Mouse (Mus musculus) kidney, postnatal 10 days (tissue): ENCODE measurements around the gene Abo.
"Not testable (repeated sequence)": the region's sequence is repeated elsewhere in the genome, so short reads cannot be mapped to it uniquely, and the experiment has no call there.

Source experiments
- DNase-seq: peaks from one replicate; pipeline ENCODE4 v3.0.0; 2021; ENCODE audit warnings: mixed read lengths

Gene Abo

GRCm38 (mm10) chr2:26864879-26865278 is at the start of gene Abo:
TSS of gene Abo (minus strand) at chr2:26864979.
- no peak for DNase-seq

- no peak for DNase-seq
These were observed 49.6 kb upstream of the Abo start for GRCm38 (mm10) chr2:26914148-26914941.

- DNase-seq, result no peak
These were observed 48.8 kb upstream of the Abo start for GRCm38 (mm10) chr2:26913416-26914147.

- DNase-seq, result no peak
These were observed 47.5 kb upstream of the Abo start for GRCm38 (mm10) chr2:26912253-26912770.

GRCm38 (mm10) chr2:26910994-26911765 is 46.4 kb upstream of the Abo start:
- peak; percentile 77 for DNase-seq

GRCm38 (mm10) chr2:26910124-26910993 is 45.6 kb upstream of the Abo start, which contains the start of the genes Med22 and Rpl7a:
TSS of gene Med22 (minus strand) at chr2:26910677.
TSS of gene Rpl7a (plus strand) at chr2:26910764.
- peak; percentile 100 for DNase-seq

- no peak for DNase-seq
These were observed 44.6 kb upstream of the Abo start for GRCm38 (mm10) chr2:26909387-26909784.

- DNase-seq, result no peak
These were observed 44.1 kb upstream of the Abo start for GRCm38 (mm10) chr2:26908710-26909386.

GRCm38 (mm10) chr2:26907109-26907508 is 42.3 kb upstream of the Abo start:
- peak; percentile 76 for DNase-seq

- DNase-seq, result no peak
These were observed 41.7 kb upstream of the Abo start for GRCm38 (mm10) chr2:26906431-26906830.

GRCm38 (mm10) chr2:26905936-26906335 is 41.2 kb upstream of the Abo start:
- DNase-seq, result no peak

GRCm38 (mm10) chr2:26903311-26903710 is 38.5 kb upstream of the Abo start:
- DNase-seq, result no peak

GRCm38 (mm10) chr2:26902467-26903220 is 37.9 kb upstream of the Abo start, which contains the start of gene Surf6:
TSS of gene Surf6 (minus strand) at chr2:26902879.
- DNase-seq, result peak; percentile 96

- DNase-seq, result peak; percentile 6
These were observed 37.1 kb upstream of the Abo start for GRCm38 (mm10) chr2:26901834-26902400.

- peak; percentile 0 for DNase-seq
These were observed 36.0 kb upstream of the Abo start for GRCm38 (mm10) chr2:26900731-26901130.

GRCm38 (mm10) chr2:26895898-26896297 is 31.1 kb upstream of the Abo start:
- DNase-seq, result no peak

GRCm38 (mm10) chr2:26886170-26886569 is 21.4 kb upstream of the Abo start:
- not testable (repeated sequence) for DNase-seq

GRCm38 (mm10) chr2:26885541-26885940 is 20.8 kb upstream of the Abo start:
- DNase-seq, result not testable (repeated sequence)

GRCm38 (mm10) chr2:26878571-26878970 is 13.8 kb upstream of the Abo start:
- DNase-seq, result no peak

- no peak for DNase-seq
These were observed 5.9 kb upstream of the Abo start for GRCm38 (mm10) chr2:26870666-26871065.
